Mouse (Mus musculus): ENCODE results near the gene Cpd.
A peak's percentile ranks its signal among the peaks of the same experiment; 100 is the strongest.

Gene Cpd

DNA sequence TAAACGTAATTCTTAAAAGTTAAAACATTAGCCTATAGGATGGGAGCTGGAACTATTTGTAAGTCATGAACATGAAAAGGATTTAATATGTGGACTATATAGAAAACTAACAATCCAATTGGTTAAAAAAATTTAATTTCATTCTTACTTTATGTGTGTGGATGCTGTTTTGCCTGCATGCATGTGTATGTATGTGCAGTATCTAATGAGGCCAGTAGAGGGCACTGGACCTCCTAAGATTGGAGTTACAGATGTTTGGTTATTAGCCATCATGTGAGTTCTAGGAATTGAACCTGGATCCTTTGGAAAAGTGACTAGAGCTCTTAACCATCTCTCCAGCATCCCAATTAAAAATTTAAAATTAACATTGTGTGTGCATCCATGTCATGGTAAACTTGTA is 57.6 kb downstream of the Cpd start:
- DNase-seq (ENCODE audit: low spot score) = no peak

DNA sequence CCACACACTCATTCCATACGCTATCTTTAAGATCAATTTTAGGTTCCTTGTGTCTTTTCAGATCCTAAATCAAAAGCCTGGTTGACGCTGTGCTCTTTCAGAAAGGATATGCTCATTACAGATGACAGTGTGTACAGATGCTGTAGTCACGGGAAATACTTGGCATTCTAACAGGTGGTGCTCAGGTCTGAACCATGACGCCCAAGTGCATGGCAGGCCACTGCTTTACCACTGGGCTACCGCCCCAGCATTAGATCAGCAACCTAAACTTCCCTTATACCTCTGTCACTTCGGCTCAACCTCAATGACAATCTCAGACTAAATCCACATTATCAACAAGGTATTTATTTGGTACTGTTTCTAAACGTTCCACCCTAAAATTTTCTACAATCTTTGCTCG is 71.3 kb downstream of the Cpd start:
- DNase-seq (ENCODE audit: low spot score) = no peak

DNA sequence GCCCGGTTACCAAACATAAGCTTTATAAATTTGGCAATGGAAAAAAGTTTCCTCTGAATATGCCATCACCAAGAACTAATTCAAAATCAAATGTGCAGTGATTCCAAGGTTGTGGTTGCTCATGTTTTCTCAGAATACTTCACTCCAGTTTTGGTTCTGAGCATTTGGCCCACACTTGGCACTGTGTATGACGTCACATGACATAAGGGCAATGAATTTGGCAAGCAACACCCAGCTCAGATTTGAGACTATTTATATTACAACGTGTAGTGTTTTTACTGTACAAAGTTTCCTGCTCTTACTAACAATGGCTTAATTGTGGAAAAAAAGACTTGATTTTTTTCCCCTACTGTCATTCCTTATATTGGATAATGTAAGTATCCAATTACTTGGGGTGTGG is 73.0 kb downstream of the Cpd start:
- no peak for DNase-seq (ENCODE audit: low spot score)

DNA sequence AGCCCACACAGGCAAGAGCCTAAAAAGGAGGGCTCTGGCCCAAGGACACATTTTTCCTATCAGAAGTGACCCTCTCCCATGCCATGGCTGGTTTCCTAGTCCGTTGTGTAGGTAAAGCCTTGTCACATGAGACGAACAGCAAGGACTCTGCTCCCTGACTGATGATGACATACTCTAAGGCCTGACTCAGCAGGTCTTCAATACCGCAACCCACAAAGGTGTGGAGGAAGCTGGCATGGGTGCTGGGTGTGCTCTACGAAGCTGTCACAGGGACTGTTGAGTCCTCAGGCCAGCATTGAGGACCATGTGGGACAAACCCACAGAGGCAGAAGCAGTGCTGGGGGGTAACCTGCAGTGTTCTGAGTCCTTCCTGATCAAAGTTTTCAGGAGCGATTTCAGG is 76.3 kb downstream of the Cpd start:
- DNase-seq (ENCODE audit: low spot score) = no peak

DNA sequence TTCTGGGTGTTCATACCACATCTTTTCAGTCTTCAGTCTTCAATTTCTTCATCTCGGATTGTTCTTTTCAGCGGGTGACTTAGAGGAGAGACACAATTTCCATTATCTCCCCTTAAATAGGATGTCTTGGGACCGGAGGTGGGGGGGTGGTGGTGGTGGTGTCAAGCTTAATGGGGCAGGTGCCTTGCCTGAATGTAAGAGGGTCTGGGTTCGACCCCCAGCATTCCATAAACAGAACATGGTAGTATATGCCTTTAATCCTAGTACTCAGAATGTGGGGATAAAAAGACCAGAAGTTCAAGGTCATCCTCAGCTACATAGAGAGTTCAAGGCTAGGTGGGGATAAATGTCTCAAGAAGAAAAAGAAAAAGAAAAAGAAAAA is 83.1 kb downstream of the Cpd start:
- DNase-seq (ENCODE audit: low spot score) = no peak

DNA sequence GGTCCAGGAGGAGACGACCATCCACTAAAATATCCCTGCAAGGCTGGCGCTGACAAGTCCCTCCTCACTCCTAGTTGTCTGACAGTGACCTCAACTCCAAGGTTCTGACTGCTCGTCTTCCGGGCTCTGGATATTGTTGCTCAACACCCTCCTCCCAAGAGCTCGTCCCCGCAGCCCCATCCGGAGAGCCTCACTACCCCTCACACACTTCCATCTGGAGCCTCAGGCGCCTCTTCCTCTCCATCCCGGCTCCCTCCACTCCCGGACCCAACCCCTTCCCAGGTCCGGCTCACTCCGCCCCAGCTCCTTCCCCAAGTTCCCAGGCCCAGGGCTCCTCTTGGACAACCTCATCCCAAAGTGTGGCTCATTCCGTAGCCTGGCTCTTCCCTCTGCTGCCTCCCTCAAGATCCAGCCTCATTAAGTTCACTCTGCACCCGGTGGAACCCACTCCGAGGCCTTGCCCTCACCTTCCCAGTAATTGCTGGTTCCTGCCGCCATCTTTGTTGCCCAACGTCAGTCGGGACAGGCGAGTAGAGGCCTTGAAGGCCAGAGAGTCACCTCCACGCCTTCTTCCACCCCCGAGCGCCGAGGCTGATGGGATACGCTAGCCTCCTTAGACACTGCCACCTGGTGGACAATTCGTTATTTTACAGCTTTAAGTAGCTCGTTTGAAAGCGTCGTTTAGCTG is 83.6 kb downstream of the Cpd start, which contains the start of gene Gosr1:
Gene Gosr1, minus strand, starts transcription at position 527 of the 688 bp plus-strand sequence.
- peak; percentile 68 for DNase-seq (ENCODE audit: low spot score)

DNA sequence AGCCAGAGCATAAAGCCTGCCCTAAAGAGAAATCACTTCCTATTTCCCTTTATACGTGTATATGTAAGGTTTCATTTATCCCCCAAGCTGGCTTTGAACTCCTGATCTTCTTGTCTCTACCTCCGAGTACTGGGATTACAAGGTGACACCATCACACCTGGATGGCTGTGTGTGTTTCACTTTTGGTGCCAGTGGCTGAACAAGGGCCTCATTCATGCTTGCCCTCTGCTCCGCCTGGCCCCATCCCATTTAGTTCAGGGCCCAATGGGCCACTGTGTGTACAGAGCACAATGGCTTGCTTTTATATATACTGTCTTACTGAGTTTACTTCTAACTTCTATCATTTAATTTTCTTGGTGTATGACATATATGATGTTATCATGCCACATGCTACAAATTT is 94.5 kb downstream of the Cpd start:
- DNase-seq (ENCODE audit: low spot score) = no peak

DNA sequence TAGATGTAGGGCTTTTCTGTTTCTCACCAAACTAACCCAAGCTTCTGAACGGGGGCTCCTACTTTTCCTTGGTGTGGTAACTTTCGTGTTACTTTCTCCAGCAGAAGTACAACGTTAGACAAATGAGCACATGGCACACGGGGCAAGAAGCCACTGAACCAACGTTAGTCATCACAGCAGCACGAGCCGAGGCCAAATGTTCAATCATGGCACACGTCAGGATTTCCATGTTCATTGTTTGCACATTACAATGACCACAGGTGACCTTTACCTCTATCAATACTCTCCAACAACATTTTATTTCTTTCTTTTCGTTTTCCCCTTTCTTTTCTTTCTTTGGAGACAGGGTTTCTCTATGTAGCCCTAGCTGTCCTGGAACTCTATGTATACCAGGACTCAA is 98.0 kb downstream of the Cpd start:
- DNase-seq (ENCODE audit: low spot score) = no peak

DNA sequence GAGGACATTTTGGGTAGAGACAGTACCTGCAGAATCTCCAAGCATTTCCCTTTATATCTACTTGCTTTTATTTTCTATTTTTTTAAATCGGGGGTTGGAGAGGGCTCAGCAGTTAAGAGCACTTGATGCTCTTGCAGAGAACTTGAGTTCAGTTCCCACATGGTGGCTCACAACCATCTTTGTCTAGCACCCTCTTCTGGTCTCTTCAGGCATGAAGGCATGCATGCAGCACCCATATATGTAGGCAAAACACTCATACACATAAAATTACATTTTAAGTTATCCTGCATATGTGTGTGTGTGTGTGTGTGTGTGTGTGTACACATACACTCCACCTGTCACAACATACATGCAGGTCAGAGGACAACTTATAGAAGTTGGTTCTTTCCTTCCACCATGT is 100.9 kb downstream of the Cpd start:
- DNase-seq (ENCODE audit: low spot score) = no peak

DNA sequence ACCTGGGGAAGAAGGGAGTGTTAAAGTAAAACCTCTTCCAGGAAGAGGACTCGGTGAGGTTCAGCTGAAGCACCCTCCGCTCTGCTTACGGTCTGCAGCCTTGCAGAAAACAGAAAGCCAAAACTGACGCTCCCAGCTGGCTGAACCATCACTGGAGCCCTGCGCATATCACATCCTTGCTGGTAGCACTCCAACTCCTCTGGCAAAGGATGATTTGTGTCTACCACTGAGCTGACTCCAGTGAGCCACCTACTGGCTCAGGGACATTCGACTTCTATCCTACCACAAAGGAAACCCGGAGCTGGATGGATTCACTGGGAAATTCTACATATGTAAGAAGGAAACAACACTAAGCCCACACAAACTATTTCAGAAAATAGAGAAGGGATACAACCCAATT is 102.3 kb downstream of the Cpd start:
- no peak for DNase-seq (ENCODE audit: low spot score)

DNA sequence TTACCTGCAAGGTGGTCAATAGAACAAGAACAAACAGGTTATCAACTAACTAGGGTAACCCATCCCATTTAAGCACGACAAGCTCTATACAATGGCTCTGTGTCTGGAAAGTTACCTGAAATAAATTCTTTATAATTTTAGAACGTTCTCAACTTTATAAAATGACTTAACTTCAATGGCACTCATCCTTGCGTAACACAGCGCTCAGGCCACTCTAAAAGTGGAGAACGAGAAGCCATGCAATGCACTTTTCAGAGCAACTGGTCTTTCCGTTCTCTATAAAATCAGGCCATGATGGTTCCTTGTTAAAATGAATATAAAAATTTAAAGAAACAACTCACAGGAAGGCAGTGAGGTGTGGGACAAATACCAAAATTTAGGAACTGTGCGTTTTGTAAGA is 104.3 kb downstream of the Cpd start:
- DNase-seq (ENCODE audit: low spot score) = no peak

DNA sequence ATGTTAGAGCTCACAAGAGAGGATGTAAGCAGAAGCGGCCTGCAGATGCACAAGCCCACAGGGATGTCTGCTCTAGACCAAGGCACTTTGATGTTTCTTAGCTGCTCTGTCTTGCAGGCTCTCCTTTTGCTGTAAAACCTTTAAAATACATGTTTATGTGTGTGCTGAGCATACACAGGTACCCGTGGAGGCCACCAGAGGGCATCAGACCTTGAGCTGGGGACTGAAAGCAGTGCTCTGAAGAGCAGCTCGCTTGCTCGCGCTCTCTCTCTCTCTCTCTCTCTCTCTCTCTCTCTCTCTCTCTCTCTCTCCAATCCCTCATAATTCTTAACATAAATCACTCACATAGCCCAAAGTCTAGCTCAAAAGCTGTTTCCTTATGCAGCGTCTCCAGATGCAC is 107.7 kb downstream of the Cpd start:
- DNase-seq (ENCODE audit: low spot score) = no peak

DNA sequence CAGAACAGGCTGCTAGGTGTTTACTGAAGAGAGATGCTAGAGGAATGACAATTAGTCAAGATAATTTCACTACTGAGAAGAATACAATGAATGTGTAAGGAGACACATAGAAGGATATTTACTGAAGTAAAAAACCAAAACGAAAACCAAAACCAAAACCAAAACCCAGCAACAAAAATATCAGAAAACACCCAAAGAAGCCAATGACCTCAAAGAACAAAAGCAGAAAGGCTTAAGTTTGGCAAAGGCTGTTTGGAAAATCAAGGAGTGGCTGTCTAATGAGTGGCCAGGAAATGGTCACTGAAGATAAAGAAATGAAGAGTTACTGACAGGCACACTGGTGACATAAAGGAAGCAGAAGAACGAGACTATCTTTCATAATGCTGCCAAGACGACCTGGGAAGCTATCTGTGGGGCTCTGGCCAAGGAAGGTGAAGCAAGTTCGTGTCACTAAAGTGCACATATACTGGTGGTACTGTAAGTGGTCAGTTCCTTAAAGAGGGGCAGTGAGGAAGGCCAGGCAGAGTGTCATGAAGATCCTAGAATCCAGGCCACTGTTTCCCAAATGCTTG is 111.0 kb downstream of the Cpd start:
- DNase-seq (ENCODE audit: low spot score) = no peak

DNA sequence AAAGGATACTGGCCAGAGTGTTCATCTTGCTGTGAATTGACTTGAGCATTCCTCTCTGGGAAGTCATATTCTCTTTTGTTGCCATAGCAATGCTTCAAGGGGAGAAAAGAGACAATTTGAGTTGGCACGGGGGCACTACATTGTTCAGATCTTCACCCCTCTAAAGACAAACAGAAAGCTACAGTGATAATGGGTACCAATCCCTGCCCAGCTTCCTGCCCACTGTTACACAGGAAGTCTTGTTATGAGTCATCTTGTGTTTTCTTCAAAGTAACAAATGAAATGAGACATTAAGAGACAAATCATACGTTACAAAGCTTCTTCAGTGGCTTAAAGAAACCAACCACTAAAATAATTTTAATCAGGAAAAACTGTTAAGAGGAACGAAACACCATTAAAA is 112.3 kb downstream of the Cpd start:
- no peak for DNase-seq (ENCODE audit: low spot score)

DNA sequence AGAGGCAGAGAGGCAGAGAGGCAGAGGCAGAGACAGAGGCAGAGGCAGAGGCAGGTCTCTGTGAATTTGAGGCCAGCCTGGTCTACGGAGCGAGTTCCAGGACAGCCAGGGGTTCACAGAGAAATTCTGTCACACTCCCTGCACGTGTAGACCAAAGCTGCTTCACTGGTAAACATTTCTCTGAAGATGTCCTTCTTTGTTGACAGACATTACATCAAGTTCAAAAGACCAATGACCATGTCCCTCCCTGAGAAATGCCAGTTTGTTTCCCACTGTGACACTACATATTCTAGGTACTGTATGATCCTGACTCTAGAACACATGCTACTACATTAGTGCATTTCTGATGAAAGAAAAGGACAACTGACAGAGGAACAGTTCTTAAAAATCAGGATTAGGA is 116.2 kb downstream of the Cpd start:
- no peak for DNase-seq (ENCODE audit: low spot score)
